Mouse (Mus musculus) kidney, adult 2 months (tissue): ENCODE data around the gene Myo1b.

Experiments used
- CTCF ChIP-seq: fragments of 200-500 bp; conservative IDR thresholded peaks from 2 replicates; pipeline ENCODE4 v1.5.1; 2011; ENCODE audit warnings: low read depth, mild to moderate bottlenecking, control low read depth, low read length, moderate library complexity, mixed read lengths; ENCODE audit not compliant: insufficient read depth, insufficient read length
- POLR2A ChIP-seq: fragments of 200-500 bp; IDR thresholded peaks from one replicate; pipeline ENCODE4 v1.6.1; 2011; ENCODE audit warnings: low read depth, low read length, control low read depth

GRCm38 (mm10) chr1:51782091-51782490, 133.8 kb downstream of the Myo1b start:
- TF ChIP-seq CTCF (no peak), POLR2A (no peak)
